Mouse (Mus musculus): ENCODE results near the gene Khdc3. TPM values are rescaled to one million over a fixed set of nuclear protein-coding genes. Genes with fewer than 3 reads are reported as not detected.
A peak's percentile ranks its signal among the peaks of the same experiment; 100 is the strongest.

Khdc3 gene
- polyA plus RNA-seq, 1 experiment from 2014 or later, result 0.26 TPM

- no peak for DNase-seq (ENCODE audit: low spot score)
- Histone ChIP-seq H3K27me3 (replicated peaks; ENCODE audit: low read depth, poor library complexity, severe bottlenecking) (no peaks in the 10 kb centered on the region), H3K9me3 (no peaks in the 10 kb centered on the region), H3K36me3 (replicated peaks) (no peaks in the 10 kb centered on the region), H3K4me1 (no peaks in the 10 kb centered on the region), H3K4me3 (no peak overlapping the region), H3K27ac (replicated peaks) (no peak overlapping the region)
- WGBS, result 80% methylated on average over 8 of the region's 8 CpGs
Measured at GRCm38 (mm10) chr9:73082291-73083000, 19.2 kb upstream of the Khdc3 start.

GRCm38 (mm10) chr9:73083956-73084355 lies 17.7 kb upstream of the Khdc3 start:
- H3K9me3 ChIP-seq, result no peaks in the 10 kb centered on the region
- no peak for DNase-seq (ENCODE audit: low spot score)

GRCm38 (mm10) chr9:73085845-73086244 lies 15.8 kb upstream of the Khdc3 start:
- no peak overlapping the region for H3K27ac ChIP-seq (replicated peaks)
- WGBS, result 87% methylated on average over 6 of the region's 6 CpGs
- H3K36me3 ChIP-seq (replicated peaks), result no peaks in the 10 kb centered on the region
- DNase-seq (ENCODE audit: low spot score), result no peak
- no peaks in the 10 kb centered on the region for H3K9me3 ChIP-seq
- no peaks in the 10 kb centered on the region for H3K27me3 ChIP-seq (replicated peaks; ENCODE audit: low read depth, poor library complexity, severe bottlenecking)
- no peaks in the 10 kb centered on the region for H3K4me1 ChIP-seq
- no peak overlapping the region for H3K4me3 ChIP-seq

More at GRCm38 (mm10) chr9:73083956-73084355, 17.7 kb upstream of the Khdc3 start:
- H3K27me3 ChIP-seq (replicated peaks; ENCODE audit: low read depth, poor library complexity, severe bottlenecking), result no peaks in the 10 kb centered on the region
- no peaks in the 10 kb centered on the region for H3K36me3 ChIP-seq (replicated peaks)
- H3K4me1 ChIP-seq, result no peaks in the 10 kb centered on the region
- 79% methylated on average over 6 of the region's 6 CpGs for WGBS
- no peak overlapping the region for H3K27ac ChIP-seq (replicated peaks)
- H3K4me3 ChIP-seq, result no peak overlapping the region

DNA sequence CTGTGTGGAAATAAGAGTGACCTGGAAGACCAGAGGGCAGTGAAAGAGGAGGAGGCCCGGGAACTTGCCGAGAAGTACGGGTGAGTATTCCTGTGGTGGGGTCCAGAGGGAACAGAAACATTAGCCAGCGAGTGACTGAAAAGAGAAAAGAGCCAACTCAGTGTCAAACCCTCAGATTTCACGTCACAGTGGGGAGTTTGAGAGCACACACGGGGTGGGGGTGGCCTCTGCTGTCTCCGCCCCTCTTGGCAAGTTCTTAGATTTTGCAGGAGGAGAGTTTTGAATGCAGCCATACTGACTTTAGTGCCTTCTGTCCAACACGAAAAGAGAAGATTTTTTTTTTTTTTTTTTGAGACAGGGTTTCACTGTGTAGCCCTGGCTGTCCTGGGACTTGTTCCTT lies 14.5 kb upstream of the Khdc3 start:
- DNase-seq (ENCODE audit: low spot score), result no peak
- H3K36me3 ChIP-seq (replicated peaks), result no peaks in the 10 kb centered on the region
- no peak overlapping the region for H3K4me3 ChIP-seq
- WGBS, result 67% methylated on average over 8 of the region's 8 CpGs
- H3K27me3 ChIP-seq (replicated peaks; ENCODE audit: low read depth, poor library complexity, severe bottlenecking), result no peaks in the 10 kb centered on the region
- no peaks in the 10 kb centered on the region for H3K4me1 ChIP-seq
- no peak overlapping the region for H3K27ac ChIP-seq (replicated peaks)
- no peaks in the 10 kb centered on the region for H3K9me3 ChIP-seq

- Histone ChIP-seq H3K27me3 (replicated peaks; ENCODE audit: low read depth, poor library complexity, severe bottlenecking) (no peaks in the 10 kb centered on the region), H3K36me3 (replicated peaks) (no peaks in the 10 kb centered on the region), H3K4me3 (no peak overlapping the region), H3K4me1 (no peaks in the 10 kb centered on the region), H3K9me3 (no peaks in the 10 kb centered on the region), H3K27ac (replicated peaks) (no peak overlapping the region)
- WGBS, result 81% methylated on average over 5 of the region's 5 CpGs
- DNase-seq (ENCODE audit: low spot score), result no peak
Measured at GRCm38 (mm10) chr9:73087581-73087980, 14.1 kb upstream of the Khdc3 start.

- no peak overlapping the region for H3K27ac ChIP-seq (replicated peaks)
- peaks cover under 1% of the 10 kb centered on the region; the same call in 1 of the 2 replicates for H3K4me1 ChIP-seq
- 76% methylated on average over 16 of the region's 16 CpGs for WGBS
- H3K9me3 ChIP-seq, result no peaks in the 10 kb centered on the region
- no peak for DNase-seq (ENCODE audit: low spot score)
- H3K4me3 ChIP-seq, result no peak overlapping the region
- no peaks in the 10 kb centered on the region for H3K36me3 ChIP-seq (replicated peaks)
- H3K27me3 ChIP-seq (replicated peaks; ENCODE audit: low read depth, poor library complexity, severe bottlenecking), result no peaks in the 10 kb centered on the region
Measured at GRCm38 (mm10) chr9:73089222-73089920, 12.3 kb upstream of the Khdc3 start.

GRCm38 (mm10) chr9:73090121-73090520 lies 11.5 kb upstream of the Khdc3 start:
- 76% methylated on average over 10 of the region's 10 CpGs for WGBS
- Histone ChIP-seq H3K27ac (replicated peaks) (no peak overlapping the region), H3K9me3 (no peaks in the 10 kb centered on the region), H3K4me3 (no peak overlapping the region), H3K36me3 (replicated peaks) (no peaks in the 10 kb centered on the region), H3K27me3 (replicated peaks; ENCODE audit: low read depth, poor library complexity, severe bottlenecking) (peaks cover 1% of the 10 kb centered on the region; the same call in 1 of the 2 replicates), H3K4me1 (peaks cover 5% of the 10 kb centered on the region; the same call in 1 of the 2 replicates)
- no peak for DNase-seq (ENCODE audit: low spot score)

DNA sequence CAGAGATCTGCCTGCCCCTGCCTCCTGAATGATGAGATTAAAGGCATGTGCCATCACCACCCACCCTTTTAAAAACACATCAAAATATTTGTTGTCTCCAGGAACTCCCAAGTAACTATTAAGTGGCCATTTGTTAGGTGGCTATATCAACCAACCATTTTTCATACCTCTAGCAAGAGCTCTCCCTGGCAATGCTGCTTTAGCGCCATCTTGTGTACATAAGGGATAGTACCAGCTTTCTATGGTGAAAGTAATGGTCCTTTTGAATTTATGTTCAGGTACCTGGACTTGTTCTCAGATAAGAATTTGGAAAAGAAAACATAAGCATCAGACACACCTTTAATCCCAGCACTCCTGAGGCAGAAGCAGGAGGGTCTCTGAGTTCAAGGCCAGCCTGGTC lies 9.9 kb upstream of the Khdc3 start:
- no peak overlapping the region for H3K4me3 ChIP-seq
- no peak overlapping the region for H3K27ac ChIP-seq (replicated peaks)
- H3K36me3 ChIP-seq (replicated peaks), result no peaks in the 10 kb centered on the region
- no peaks in the 10 kb centered on the region for H3K9me3 ChIP-seq
- peaks cover 8% of the 10 kb centered on the region; the same call in 1 of the 2 replicates for H3K27me3 ChIP-seq (replicated peaks; ENCODE audit: low read depth, poor library complexity, severe bottlenecking)
- H3K4me1 ChIP-seq, result peaks cover 8% of the 10 kb centered on the region; the same call in 1 of the 2 replicates
- WGBS, result 2% methylated on average over 1 of the region's 1 CpGs
- peak; percentile 21 for DNase-seq (ENCODE audit: low spot score)

DNA sequence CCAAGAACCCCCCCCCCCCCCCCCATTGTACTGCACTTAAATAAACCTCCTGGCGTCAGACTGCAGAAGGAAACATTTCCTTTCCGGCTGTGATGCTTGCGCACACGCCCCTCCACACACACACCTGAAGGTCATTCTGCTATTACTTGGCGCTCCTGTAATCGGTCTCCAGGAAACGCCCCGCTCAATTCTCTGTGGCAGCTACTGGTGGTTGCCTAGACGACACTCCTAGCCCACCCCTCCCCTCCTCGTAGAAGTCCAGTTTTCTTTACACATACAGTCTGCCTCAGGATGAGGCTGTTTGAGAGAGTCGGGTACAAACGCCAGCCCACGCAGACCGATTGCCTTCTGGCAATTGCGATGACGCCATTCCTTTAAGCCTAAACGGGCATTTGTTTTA lies 7.1 kb upstream of the Khdc3 start:
- Histone ChIP-seq H3K27ac (replicated peaks) (no peak overlapping the region), H3K4me3 (no peak overlapping the region), H3K36me3 (replicated peaks) (no peaks in the 10 kb centered on the region), H3K9me3 (no peaks in the 10 kb centered on the region), H3K4me1 (peaks cover 8% of the 10 kb centered on the region; the same call in 1 of the 2 replicates), H3K27me3 (replicated peaks; ENCODE audit: low read depth, poor library complexity, severe bottlenecking) (peaks cover 8% of the 10 kb centered on the region; the same call in 1 of the 2 replicates)
- WGBS, result 53% methylated on average over 17 of the region's 17 CpGs
- peak; percentile 53 for DNase-seq (ENCODE audit: low spot score)

DNA sequence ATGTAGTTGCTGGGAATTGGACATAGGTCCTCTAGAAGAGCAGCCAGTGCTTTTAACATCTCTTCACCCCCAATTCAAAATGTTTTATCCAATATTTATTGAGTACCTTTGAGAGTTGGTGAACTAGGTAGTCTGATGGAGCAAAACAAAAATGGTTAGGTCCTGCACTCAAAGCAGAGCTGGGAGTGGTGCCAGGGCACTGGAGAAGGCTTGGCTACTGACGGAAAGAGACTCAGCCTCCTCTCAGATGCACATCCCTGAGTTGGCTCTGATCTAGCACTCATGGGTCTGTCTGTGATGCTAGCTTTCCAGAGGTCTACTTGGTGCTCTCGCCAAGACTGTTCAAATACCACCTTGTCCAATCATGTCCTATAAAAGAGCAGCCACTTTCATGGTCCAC lies 3.7 kb upstream of the Khdc3 start:
- no peak overlapping the region for H3K4me3 ChIP-seq
- H3K27me3 ChIP-seq (replicated peaks; ENCODE audit: low read depth, poor library complexity, severe bottlenecking), result peaks cover 24% of the 10 kb centered on the region
- WGBS, result 77% methylated on average over 2 of the region's 2 CpGs
- peaks cover 9% of the 10 kb centered on the region; the same call in 1 of the 2 replicates for H3K4me1 ChIP-seq
- H3K9me3 ChIP-seq, result no peaks in the 10 kb centered on the region
- no peak for DNase-seq (ENCODE audit: low spot score)
- H3K36me3 ChIP-seq (replicated peaks), result no peaks in the 10 kb centered on the region
- H3K27ac ChIP-seq (replicated peaks), result no peak overlapping the region

GRCm38 (mm10) chr9:73102181-73102580 lies 545 bp downstream of the Khdc3 start, which contains the start of gene Gm20509:
TSS of gene Gm20509 (plus strand) at chr9:73102470.
- H3K27ac ChIP-seq (replicated peaks), result peak within 1 kb of the TSS; percentile 83
- WGBS, result 90% methylated on average over 4 of the region's 4 CpGs

DNA sequence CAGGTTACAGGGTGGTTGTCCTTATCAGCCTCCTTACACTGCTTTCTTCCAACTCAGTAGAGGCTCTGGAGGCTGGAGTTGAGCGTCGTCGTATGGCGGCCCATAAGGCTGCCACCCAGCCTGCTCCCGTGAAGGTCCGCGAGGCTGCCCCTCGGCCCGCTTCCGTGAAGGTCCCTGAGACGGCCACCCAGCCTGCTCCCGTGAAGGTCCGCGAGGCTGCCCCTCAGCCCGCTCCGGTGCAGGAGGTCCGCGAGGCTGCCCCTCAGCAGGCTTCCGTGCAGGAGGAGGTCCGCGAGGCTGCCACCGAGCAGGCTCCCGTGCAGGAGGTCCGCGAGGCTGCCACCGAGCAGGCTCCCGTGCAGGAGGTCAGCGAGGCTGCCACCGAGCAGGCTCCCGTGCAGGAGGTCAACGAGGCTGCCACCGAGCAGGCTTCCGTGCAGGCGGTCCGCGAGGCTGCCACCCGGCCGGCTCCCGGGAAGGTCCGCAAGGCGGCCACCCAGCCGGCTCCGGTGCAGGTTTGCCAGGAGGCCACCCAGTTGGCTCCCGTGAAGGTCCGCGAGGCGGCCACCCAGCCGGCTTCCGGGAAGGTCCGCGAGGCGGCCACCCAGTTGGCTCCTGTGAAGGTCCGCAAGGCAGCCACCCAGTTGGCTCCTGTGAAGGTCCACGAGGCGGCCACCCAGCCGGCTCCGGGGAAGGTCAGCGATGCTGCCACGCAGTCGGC lies 1.7 kb downstream of the Khdc3 start:
- no peaks in the 10 kb centered on the region for H3K9me3 ChIP-seq
- H3K4me1 ChIP-seq, result peaks cover 12% of the 10 kb centered on the region
- peak overlapping the region; percentile 83 for H3K27ac ChIP-seq (replicated peaks)
- peak; percentile 73 for DNase-seq (ENCODE audit: low spot score)
- no peaks in the 10 kb centered on the region for H3K36me3 ChIP-seq (replicated peaks)
- peaks cover 57% of the 10 kb centered on the region for H3K27me3 ChIP-seq (replicated peaks; ENCODE audit: low read depth, poor library complexity, severe bottlenecking)
- H3K4me3 ChIP-seq, result peak overlapping the region; percentile 64
- 6% methylated on average over 60 of the region's 60 CpGs for WGBS

More at GRCm38 (mm10) chr9:73102181-73102580, 545 bp downstream of the Khdc3 start, which contains the start of gene Gm20509:
- no peak for DNase-seq (ENCODE audit: low spot score)
- peak within 1 kb of the TSS; percentile 64 for H3K4me3 ChIP-seq
- no peaks in the 10 kb centered on the region for H3K9me3 ChIP-seq
- peaks cover 12% of the 10 kb centered on the region for H3K4me1 ChIP-seq
- H3K36me3 ChIP-seq (replicated peaks), result no peaks in the 10 kb centered on the region
- H3K27me3 ChIP-seq (replicated peaks; ENCODE audit: low read depth, poor library complexity, severe bottlenecking), result peaks cover 57% of the 10 kb centered on the region
